Mouse (Mus musculus): ENCODE results near the gene Pdzrn3. TPM values are rescaled to one million over a fixed set of nuclear protein-coding genes. Genes with fewer than 3 reads are reported as not detected.

Pdzrn3 gene
- total and polyA plus RNA-seq, 3 experiments, result 0.08 TPM; not detected in 2

- no peaks in the 10 kb centered on the region for H3K4me1 ChIP-seq (ENCODE audit: control insufficient read depth in 1 of 2, insufficient read depth in 2 of 2, low read length in 2 of 2)
- H3K27me3 ChIP-seq (ENCODE audit: control insufficient read depth in 1 of 2, insufficient read depth in 2 of 2, low read length in 2 of 2), result no peaks in the 10 kb centered on the region
- no peak overlapping the region for H3K27ac ChIP-seq (ENCODE audit: control insufficient read depth, low read depth, low read length)
- no peak overlapping the region for H3K4me3 ChIP-seq (ENCODE audit: control insufficient read depth in 1 of 2, insufficient read depth in 1 of 2, low read depth in 2 of 2, low read length in 2 of 2)
- H3K9ac ChIP-seq (ENCODE audit: control insufficient read depth, low read depth, low read length, poor library complexity, severe bottlenecking), result no peak overlapping the region
- H3K79me2 ChIP-seq (ENCODE audit: control insufficient read depth, insufficient read depth, low read length, poor library complexity), result no peaks in the 10 kb centered on the region
- H3K9me3 ChIP-seq (replicated peaks; ENCODE audit: insufficient read depth, low read length), result no peaks in the 10 kb centered on the region
- no peaks in the 10 kb centered on the region for H3K36me3 ChIP-seq (ENCODE audit: control insufficient read depth in 1 of 2, insufficient read depth in 2 of 2, low read length in 2 of 2)
- TF ChIP-seq GATA1 (IDR thresholded peaks at IDR 0.05; ENCODE audit: low read depth, low read length) (no peak), CHD1 (IDR thresholded peaks at IDR 0.05; ENCODE audit: low read depth, low read length) (no peak), ZC3H11A (IDR thresholded peaks at IDR 0.05; ENCODE audit: low read depth, low read length) (no peak), JUND (IDR thresholded peaks at IDR 0.05; ENCODE audit: low read depth, low read length) (no peak), POLR2A (IDR thresholded peaks at IDR 0.05; ENCODE audit: control insufficient read depth in 1 of 2, insufficient read depth in 1 of 2, low read depth in 1 of 2, low read length in 2 of 2, poor library complexity in 1 of 2) (no peak), TAL1 (IDR thresholded peaks at IDR 0.05; ENCODE audit: low read length) (no peak), TBP (IDR thresholded peaks at IDR 0.05; ENCODE audit: low read depth, low read length) (no peak), RCOR1 (IDR thresholded peaks at IDR 0.05; ENCODE audit: low read depth, low read length) (no peak), NELFE (IDR thresholded peaks at IDR 0.05; ENCODE audit: low read depth, low read length) (no peak), ETS1 (IDR thresholded peaks at IDR 0.05; ENCODE audit: low read depth, low read length) (no peak), USF2 (IDR thresholded peaks at IDR 0.05; ENCODE audit: borderline replicate concordance in 1 of 2, insufficient read depth in 1 of 2, low read depth in 1 of 2, low read length in 2 of 2) (no peak), MAFK (IDR thresholded peaks at IDR 0.05; ENCODE audit: borderline replicate concordance, low read depth, low read length) (no peak), TCF12 (IDR thresholded peaks at IDR 0.05; ENCODE audit: low read depth, low read length) (no peak), MXI1 (IDR thresholded peaks at IDR 0.05; ENCODE audit: low read depth, low read length) (no peak), UBTF (IDR thresholded peaks at IDR 0.05; ENCODE audit: borderline replicate concordance, insufficient read depth, low read depth, low read length) (no peak), MYB (IDR thresholded peaks at IDR 0.05; ENCODE audit: low read depth, low read length) (no peak), NRF1 (IDR thresholded peaks at IDR 0.05; ENCODE audit: insufficient read depth, low read depth, low read length, poor library complexity, severe bottlenecking) (no peak)
- no peak for DNase-seq (ENCODE audit: low read depth, low spot score)
Observed at GRCm38 (mm10) chr6:101263544-101263943, 114.2 kb downstream of the Pdzrn3 start.

DNA sequence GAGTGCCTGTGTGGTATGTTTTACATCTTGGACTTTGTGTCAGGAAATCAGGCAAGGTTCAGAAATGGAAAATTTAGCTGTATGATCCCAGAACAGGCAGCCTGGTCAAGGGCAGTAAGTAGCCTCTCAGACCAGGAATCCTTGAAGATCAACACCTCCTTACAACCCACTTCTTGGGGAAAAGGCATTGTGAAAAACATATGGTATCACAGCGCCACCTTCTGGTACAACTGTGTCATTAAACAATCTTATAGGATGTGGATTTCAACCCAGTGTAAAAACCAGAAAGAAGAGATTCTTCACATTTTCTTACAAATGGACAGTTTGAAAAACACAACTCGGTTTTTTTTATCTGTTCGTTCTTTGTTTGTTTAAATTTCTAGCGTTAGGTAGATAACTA lies 116.2 kb downstream of the Pdzrn3 start:
- no peaks in the 10 kb centered on the region for H3K9me3 ChIP-seq (replicated peaks; ENCODE audit: insufficient read depth, low read length)
- H3K36me3 ChIP-seq (ENCODE audit: control insufficient read depth in 1 of 2, insufficient read depth in 2 of 2, low read length in 2 of 2), result no peaks in the 10 kb centered on the region
- no peak overlapping the region for H3K9ac ChIP-seq (ENCODE audit: control insufficient read depth, low read depth, low read length, poor library complexity, severe bottlenecking)
- no peak overlapping the region for H3K27ac ChIP-seq (ENCODE audit: control insufficient read depth, low read depth, low read length)
- no peaks in the 10 kb centered on the region for H3K4me1 ChIP-seq (ENCODE audit: control insufficient read depth in 1 of 2, insufficient read depth in 2 of 2, low read length in 2 of 2)
- no peak overlapping the region for H3K4me3 ChIP-seq (ENCODE audit: control insufficient read depth in 1 of 2, insufficient read depth in 1 of 2, low read depth in 2 of 2, low read length in 2 of 2)
- H3K27me3 ChIP-seq (ENCODE audit: control insufficient read depth in 1 of 2, insufficient read depth in 2 of 2, low read length in 2 of 2), result no peaks in the 10 kb centered on the region; a peak in 2 of 4 replicates
- peak; percentile 69 for DNase-seq (ENCODE audit: low read depth, low spot score)
- TF ChIP-seq CTCF (IDR thresholded peaks at IDR 0.05 in 2 of 3, conservative IDR thresholded peaks at IDR 0.05 in 1 of 3; ENCODE audit: control insufficient read depth in 1 of 3, insufficient read depth in 1 of 3, low read depth in 2 of 3, low read length in 3 of 3, poor library complexity in 1 of 3, severe bottlenecking in 1 of 3) (peak; percentile 11 to 84 (median 68); a peak in 4 of 6 replicates), MAX (IDR thresholded peaks at IDR 0.05; ENCODE audit: low read length) (no peak), ETS1 (IDR thresholded peaks at IDR 0.05; ENCODE audit: low read depth, low read length) (no peak), GATA1 (IDR thresholded peaks at IDR 0.05; ENCODE audit: low read depth, low read length) (no peak), ZC3H11A (IDR thresholded peaks at IDR 0.05; ENCODE audit: low read depth, low read length) (peak; percentile 48), KAT2A (conservative IDR thresholded peaks at IDR 0.05; ENCODE audit: low read depth, low read length) (no peak), E2F4 (IDR thresholded peaks at IDR 0.05; ENCODE audit: borderline replicate concordance, low read depth, low read length) (no peak), NRF1 (IDR thresholded peaks at IDR 0.05; ENCODE audit: insufficient read depth, low read depth, low read length, poor library complexity, severe bottlenecking) (no peak), ZNF384 (IDR thresholded peaks at IDR 0.05; ENCODE audit: low read depth, low read length) (no peak), MAZ (IDR thresholded peaks at IDR 0.05; ENCODE audit: low read depth, low read length) (no peak), MEF2A (IDR thresholded peaks at IDR 0.05; ENCODE audit: extremely low read depth, insufficient replicate concordance, low read depth, low read length, poor library complexity, severe bottlenecking) (no peak), SIN3A (IDR thresholded peaks at IDR 0.05; ENCODE audit: low read length) (no peak), RAD21 (IDR thresholded peaks at IDR 0.05; ENCODE audit: low read depth, low read length) (peak; percentile 83), SMC3 (IDR thresholded peaks at IDR 0.05; ENCODE audit: low read depth, low read length) (peak; percentile 67), TBP (IDR thresholded peaks at IDR 0.05; ENCODE audit: low read depth, low read length) (no peak), MXI1 (IDR thresholded peaks at IDR 0.05; ENCODE audit: low read depth, low read length) (no peak), POLR2AphosphoS5 (IDR thresholded peaks at IDR 0.05; ENCODE audit: borderline replicate concordance, low read depth, low read length) (no peak), POLR2AphosphoS2 (IDR thresholded peaks at IDR 0.05; ENCODE audit: low read length) (no peak), BHLHE40 (IDR thresholded peaks at IDR 0.05; ENCODE audit: borderline replicate concordance, low read depth, low read length) (no peak), USF1 (IDR thresholded peaks at IDR 0.05; ENCODE audit: low read depth, low read length) (no peak)
- H3K79me2 ChIP-seq (ENCODE audit: control insufficient read depth, insufficient read depth, low read length, poor library complexity), result no peaks in the 10 kb centered on the region
